Mouse (Mus musculus): ENCODE results near the gene Tmem210. TPM values are rescaled to one million over a fixed set of nuclear protein-coding genes. Genes with fewer than 3 reads are reported as not detected.
A peak's percentile ranks its signal among the peaks of the same experiment; 100 is the strongest.
"Not testable (repeated sequence)": the region's sequence is repeated elsewhere in the genome, so short reads cannot be mapped to it uniquely, and the experiment has no call there.

The Tmem210 gene
- total RNA-seq (2021) = not detected
- polyA plus RNA-seq (2012; rRNA removed) = not detected in 2 replicates
- long read RNA-seq = 0 reads

DNA sequence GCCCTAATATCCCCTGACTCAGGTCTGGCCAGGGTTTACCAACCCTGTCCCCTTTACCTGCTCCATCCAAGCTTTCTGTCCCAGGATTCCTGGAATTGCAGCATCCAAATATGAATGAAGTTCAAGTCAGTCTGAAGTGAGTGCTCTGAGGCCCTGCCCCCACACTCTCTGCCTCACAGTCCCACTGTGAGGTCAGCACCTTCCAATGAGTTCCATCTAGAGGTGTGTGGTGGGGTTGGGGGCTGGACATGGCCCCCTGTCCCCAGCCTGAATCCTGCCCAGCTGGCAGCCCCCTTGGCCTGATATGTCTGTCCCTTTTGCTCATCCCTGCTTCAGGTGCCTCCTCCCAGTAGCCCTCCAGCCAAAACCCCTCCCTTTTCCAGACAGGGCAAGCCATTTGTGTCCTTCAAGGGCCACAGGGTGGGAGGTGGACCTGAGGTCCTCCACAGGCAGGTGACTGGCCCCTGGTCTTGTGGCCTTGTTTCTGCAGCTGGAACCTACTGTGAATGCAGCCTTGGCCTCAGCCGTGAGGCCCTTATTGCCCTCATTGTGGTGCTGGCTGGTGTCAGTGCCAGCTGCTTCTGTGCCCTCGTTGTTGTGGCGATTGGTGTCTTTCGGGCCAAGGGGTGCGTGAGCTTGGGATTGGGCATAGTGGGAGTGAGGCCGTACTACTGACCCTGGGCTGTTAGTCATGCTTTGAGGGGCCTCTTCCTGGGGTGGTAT lies at the start of gene Tmem210:
TSS of gene Tmem210 (plus strand) at position 219 of the 723 bp plus-strand sequence.
- no peak for DNase-seq

DNA sequence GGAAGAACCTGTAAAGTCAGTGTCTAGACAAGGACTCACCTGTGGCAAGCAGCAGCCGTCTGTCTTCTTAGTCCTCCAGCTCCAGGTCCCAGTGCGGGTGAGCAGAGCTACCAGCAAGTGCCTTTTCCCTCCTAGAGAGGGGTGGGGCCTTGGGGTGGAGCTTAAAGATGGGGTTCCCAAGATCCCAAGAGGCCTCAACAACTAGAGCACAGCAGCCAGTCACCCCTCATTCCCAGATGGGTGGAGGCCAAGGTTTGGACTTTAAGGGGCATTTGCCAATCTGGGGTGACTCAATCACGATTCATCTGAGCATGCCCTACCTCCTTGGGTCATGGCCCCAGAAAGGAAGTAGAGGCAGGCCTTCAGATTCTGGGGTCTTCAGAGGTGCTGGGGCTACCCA lies 48.2 kb upstream of the Tmem210 start:
- no peak for DNase-seq

DNA sequence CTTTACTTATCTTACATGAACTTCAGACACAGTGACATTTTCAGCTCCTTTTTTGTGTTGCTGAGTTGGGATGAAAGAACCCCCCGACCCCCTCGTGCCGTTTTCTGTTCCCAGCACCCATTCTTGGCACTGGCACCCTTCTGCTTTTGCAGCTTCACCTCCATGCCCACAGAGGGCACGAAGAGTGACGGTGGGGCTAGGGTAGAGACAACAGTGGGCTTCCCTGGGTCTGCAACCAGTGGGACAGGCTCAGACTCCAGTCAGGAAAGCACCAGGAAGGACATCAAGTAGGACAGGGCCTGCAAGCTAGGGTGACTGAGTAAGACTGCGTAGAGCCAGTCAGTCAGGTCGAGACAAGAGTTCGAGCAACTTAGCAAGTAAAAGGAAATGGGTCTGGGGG lies 47.6 kb upstream of the Tmem210 start:
- no peak for DNase-seq

GRCm38 (mm10) chr2:25240723-25241437 lies 47.1 kb upstream of the Tmem210 start:
- DNase-seq = peak; percentile 86

GRCm38 (mm10) chr2:25241438-25241775 lies 46.5 kb upstream of the Tmem210 start:
- no peak for DNase-seq

GRCm38 (mm10) chr2:25242101-25242506 lies 45.8 kb upstream of the Tmem210 start, which contains the start of the genes Rnf208 and Cysrt1:
Gene Rnf208 (plus strand): TSS chr2:25242255.
Gene Cysrt1 (minus strand): TSS chr2:25242452.
- DNase-seq = no peak

DNA sequence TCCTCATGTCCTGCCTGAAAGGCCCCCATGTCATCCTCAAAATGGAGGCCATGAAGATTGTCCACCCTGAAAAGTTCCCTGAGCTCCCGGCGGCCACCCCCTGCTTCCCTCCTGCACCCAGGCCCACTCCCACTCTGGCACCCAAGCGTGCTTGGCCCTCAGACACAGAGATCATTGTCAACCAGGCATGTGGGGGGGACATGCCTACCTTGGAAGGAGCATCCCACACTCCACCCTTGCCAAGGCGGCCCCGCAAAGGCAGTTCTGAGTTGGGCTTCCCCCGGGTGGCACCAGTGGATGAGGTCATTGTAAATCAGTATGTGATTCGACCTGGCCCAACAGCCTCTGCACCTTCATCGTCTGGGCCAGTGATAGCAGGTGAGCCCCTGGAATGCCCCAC lies 44.6 kb upstream of the Tmem210 start:
- DNase-seq = no peak

DNA sequence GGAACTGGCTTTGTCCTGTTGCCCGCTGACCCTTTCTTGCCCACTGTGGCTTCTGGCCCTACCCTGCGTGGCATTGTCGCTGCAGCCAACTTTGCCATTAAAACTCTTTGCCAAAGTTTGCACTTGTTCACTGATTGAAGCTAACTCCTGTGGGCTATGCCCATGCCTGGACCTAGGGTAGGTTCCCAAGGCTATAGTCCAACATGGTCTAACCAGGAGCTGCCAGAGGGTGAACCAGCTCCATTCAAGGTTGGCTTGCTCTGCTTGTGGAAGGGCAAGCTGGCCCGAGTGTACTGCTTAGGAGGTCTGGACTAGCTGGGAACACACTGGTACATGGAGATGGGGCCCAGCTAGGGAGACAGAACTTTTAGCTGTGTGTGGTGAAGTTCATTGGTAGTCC lies 43.8 kb upstream of the Tmem210 start:
- DNase-seq = no peak

DNA sequence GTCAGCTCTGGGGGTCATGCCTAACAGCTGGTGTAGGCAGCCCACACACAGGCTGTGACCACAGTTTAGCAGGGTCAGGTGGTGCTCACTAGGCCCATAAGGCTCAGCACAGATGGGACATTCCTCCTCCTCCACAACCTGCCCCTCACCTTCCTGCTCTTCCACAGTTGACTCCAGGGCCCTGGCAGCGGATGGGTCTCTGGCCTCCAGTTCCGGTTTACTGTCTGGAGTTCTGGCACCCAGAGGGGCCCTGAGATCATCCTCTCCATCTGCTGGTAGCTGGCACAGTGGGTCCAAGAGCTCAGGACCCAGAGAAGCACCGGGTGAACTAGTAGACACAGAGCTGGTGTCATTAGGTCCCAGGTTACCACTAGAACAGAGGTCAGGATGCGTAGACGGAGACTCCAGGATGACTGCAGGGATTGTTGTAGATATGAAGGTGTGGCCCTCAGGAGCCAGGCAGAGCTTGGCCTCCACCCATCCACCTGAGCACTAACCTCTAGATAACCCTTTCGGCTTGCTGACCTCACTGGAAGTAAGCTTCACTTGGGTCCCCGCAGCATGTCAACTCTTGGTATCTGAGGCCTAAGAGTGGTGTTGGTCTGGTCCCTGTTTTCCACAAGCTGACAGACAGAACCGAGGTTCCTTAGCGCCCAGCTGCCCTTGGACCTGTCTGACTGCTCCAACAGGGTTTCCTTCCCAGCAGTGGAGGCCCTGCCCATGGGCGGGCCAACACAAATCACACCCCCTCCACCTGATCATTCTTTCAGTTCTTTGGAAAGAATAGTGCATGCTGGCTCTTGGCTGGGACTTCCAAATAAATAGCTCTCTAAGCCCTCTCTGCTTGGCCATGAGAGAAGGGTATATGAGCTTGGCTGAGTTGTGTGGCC lies 41.5 kb upstream of the Tmem210 start, which contains the start of gene AL732309.1:
TSS of gene AL732309.1 (minus strand) at position 681 of the 890 bp plus-strand sequence.
- no peak for DNase-seq

- no peak for DNase-seq
These were observed 35.6 kb upstream of the Tmem210 start for GRCm38 (mm10) chr2:25252331-25252730.

- DNase-seq = peak; percentile 92
These were observed 32.6 kb upstream of the Tmem210 start, which contains the start of gene Tmem203 for GRCm38 (mm10) chr2:25255284-25255779. Gene Tmem203 (plus strand): TSS chr2:25255439.

GRCm38 (mm10) chr2:25256443-25257109 lies 31.4 kb upstream of the Tmem210 start:
- DNase-seq = not testable (repeated sequence)

DNA sequence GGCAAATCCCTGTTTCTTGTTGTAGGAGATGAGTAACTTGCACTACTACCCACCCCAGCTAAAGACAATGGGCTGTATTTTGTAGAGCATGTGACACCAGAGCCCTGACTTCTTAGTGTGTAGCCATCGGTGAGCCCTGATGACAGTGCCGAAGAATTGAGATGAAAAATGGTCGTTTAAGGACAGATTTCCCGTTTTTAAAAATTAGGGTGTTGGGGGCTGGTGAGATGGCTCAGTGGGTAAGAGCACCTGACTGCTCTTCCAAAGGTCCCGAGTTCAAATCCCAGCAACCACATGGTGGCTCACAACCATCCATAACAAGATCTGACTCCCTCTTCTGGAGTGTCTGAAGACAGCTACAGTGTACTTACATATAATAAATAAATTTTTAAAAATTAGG lies 30.7 kb upstream of the Tmem210 start:
- DNase-seq = not testable (repeated sequence)

- no peak for DNase-seq
These were observed 29.1 kb upstream of the Tmem210 start for GRCm38 (mm10) chr2:25258887-25259286.

DNA sequence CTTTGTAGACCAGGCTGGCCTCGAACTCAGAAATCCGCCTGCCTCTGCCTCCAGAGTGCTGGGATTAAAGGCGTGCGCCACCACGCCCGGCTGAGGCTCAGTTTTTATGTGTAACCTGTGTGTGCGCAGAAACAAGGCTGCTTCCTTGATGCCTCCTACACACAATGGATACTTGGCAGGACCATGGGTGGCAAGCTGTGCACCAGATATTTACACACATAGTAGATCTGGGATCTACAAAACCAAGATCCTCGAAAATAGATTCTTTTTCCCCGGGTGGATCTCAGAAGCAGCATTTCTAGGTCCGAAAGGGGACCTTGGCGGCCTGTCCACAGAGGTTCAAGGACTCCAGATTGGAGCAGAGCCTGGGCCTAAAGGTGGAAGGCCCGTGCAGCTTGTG lies 26.1 kb upstream of the Tmem210 start:
- DNase-seq = no peak

DNA sequence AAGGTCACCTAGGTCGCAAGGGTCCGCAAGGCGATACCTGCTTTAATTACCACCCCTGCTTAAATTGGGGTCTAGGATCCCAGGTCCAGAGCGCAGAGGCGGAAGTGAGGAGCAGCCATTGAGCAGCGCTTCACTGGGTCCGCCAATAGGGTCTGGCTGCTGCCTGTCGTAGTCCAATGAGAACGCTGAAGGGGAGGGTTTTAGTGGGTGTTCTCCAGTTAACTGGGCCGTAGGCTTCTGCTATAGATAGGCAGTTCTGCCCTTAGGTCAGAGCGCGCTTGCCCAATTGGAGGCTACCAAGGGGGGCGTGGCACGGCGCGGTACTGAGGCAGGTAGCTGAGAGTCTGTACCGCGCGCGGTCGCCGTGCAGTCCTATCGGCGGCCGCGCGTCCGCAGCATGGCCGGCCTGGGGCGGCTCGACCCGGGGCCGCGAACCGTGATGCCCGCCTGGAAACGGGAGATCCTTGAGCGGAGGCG lies 25.6 kb upstream of the Tmem210 start, which contains the start of gene Tprn:
TSS of gene Tprn (plus strand) at position 328 of the 477 bp plus-strand sequence.
- DNase-seq = peak; percentile 98

GRCm38 (mm10) chr2:25262795-25263622 lies 24.9 kb upstream of the Tmem210 start:
- DNase-seq = peak; percentile 70

- no peak for DNase-seq
These were observed 24.2 kb upstream of the Tmem210 start for GRCm38 (mm10) chr2:25263623-25264285.

DNA sequence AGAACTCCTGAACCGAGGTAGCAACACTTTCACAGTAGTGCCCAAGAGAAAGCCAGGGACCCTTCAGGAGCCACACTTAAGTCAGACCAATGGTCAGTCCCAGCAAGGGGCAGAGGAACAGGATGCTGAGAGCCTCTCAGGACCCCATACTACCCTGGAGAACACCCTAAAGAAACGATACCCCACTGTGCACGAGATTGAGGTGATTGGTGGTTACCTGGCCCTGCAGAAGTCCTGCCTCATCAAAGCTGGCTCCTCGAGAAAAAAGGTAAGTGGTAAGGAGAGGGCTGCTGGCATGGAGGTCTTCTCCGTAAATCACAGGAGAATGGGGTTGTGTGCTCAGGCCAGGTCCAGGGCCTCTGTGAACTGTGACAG lies 23.7 kb upstream of the Tmem210 start:
- DNase-seq = no peak

GRCm38 (mm10) chr2:25264851-25265250 lies 23.1 kb upstream of the Tmem210 start:
- DNase-seq = no peak

Measured in adrenal gland, adult 2 months (tissue).